Mouse (Mus musculus) lung, embryonic 14.5 days (tissue): Measurements from ENCODE around the gene Cux1. TPM values are rescaled to one million over a fixed set of nuclear protein-coding genes. Genes with fewer than 3 reads are reported as not detected.

Experiments used
- ATAC-seq: fragments of 200-750 bp; cut with Nextera tagmentation; 2 replicates; pipeline ENCODE4 v1.8.0; 2017; ENCODE audit warnings: mild to moderate bottlenecking, moderate TSS enrichment, moderate library complexity; ENCODE audit not compliant: insufficient read depth
- DNase-seq: peaks from one replicate; pipeline ENCODE4 v3.0.0-alpha.2; 2015
- H3K27ac ChIP-seq: fragments of 300-500 bp; sonication (generic); 2 replicates; pipeline ENCODE4 v1.5.1; 2014; ENCODE audit warnings: low read depth, mild to moderate bottlenecking, moderate library complexity
- H3K27me3 ChIP-seq: fragments of 300-500 bp; sonication (generic); 2 replicates; pipeline ENCODE4 v1.6.1; 2014; ENCODE audit warnings: low read length, control low read depth; ENCODE audit not compliant: insufficient read depth
- H3K36me3 ChIP-seq: fragments of 300-500 bp; sonication (generic); 2 replicates; pipeline ENCODE4 v1.6.1; 2014; ENCODE audit warnings: control low read depth; ENCODE audit not compliant: insufficient read depth
- H3K4me1 ChIP-seq: fragments of 300-500 bp; sonication (generic); 2 replicates; pipeline ENCODE4 v1.6.1; 2014; ENCODE audit warnings: antibody characterized with exemption, control low read depth; ENCODE audit not compliant: insufficient read depth
- H3K4me2 ChIP-seq: fragments of 300-500 bp; sonication (generic); 2 replicates; pipeline ENCODE4 v1.6.1; 2014; ENCODE audit warnings: mild to moderate bottlenecking
- H3K4me3 ChIP-seq: fragments of 300-500 bp; sonication (generic); 2 replicates; pipeline ENCODE4 v1.5.1; 2014; ENCODE audit warnings: low read depth, low read length
- H3K9ac ChIP-seq: fragments of 300-500 bp; sonication (generic); 2 replicates; pipeline ENCODE4 v1.6.1; 2014
- H3K9me3 ChIP-seq: fragments of 300-500 bp; sonication (generic); 2 replicates; pipeline ENCODE4 v1.6.1; 2016; ENCODE audit warnings: low read depth, low read length, control low read depth
- CTCF ChIP-seq: IDR thresholded peaks from 2 replicates; pipeline ENCODE4 v1.5.1; 2016; ENCODE audit warnings: antibody characterized with exemption, low read depth
- WGBS: fragments of 180-500 bp; shearing (Covaris S2); extraction: QIAGEN DNeasy Blood & Tissue Kit; methylation state at CpG from one replicate; pipeline ENCODE4 v1.1.7; 2014; 5-methylcytosine and 5-hydroxymethylcytosine counted together
- polyA plus RNA-seq: library from polyadenylated mRNA; unstranded; fragments of >200 nt; fragmentation: Nextera tagmentation; extraction: Ambion mirVana; gene quantifications from 2 replicates; pipeline ENCODE4 v1.2.1, GENCODE M21; 2014

Cux1 gene
- polyA plus RNA-seq, 1 experiment from 2014 or later = 104 TPM

DNA sequence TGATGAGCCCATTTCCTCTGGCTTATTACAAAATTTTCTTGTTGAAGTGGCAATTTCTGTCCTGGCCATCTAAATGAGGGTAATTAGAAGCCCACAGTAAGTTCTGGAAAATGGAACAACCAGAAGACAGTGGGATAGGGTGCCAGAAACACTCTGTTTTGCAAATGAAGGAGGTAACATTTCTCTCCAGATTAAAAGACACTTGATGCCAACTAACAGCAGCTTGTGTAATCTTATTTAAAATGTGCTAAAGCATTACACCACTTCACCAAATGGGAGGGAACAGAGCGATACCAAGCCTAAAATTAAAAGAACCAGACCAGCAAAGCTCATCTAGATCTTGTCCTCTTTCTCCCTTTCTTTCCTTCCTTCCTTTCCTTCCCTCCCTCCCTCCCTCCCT is 61.0 kb downstream of the Cux1 start:
- DNase-seq (no peak), ATAC-seq (no peak)
- H3K4me2 ChIP-seq = no peak overlapping the region
- peaks cover 12% of the 10 kb centered on the region for H3K4me1 ChIP-seq
- no peak for TF ChIP-seq CTCF
- no peaks in the 10 kb centered on the region for H3K36me3 ChIP-seq
- WGBS = 70% methylated on average over 1 of the region's 1 CpGs
- no peak overlapping the region for H3K9ac ChIP-seq
- H3K27ac ChIP-seq = no peak overlapping the region
- H3K27me3 ChIP-seq = no peaks in the 10 kb centered on the region
- no peaks in the 10 kb centered on the region for H3K9me3 ChIP-seq
- H3K4me3 ChIP-seq = no peak overlapping the region

- H3K4me2 ChIP-seq = no peak overlapping the region
- no peak for DNase-seq
- peaks cover 23% of the 10 kb centered on the region for H3K4me1 ChIP-seq
- 0 out of 2 replicates have a peak overlapping the region, but pooled peaks have one; percentile 1 for H3K27ac ChIP-seq
- H3K9me3 ChIP-seq = no peaks in the 10 kb centered on the region
- no peak overlapping the region for H3K9ac ChIP-seq
- no peak overlapping the region for H3K4me3 ChIP-seq
- ATAC-seq = no peak
- H3K36me3 ChIP-seq = no peaks in the 10 kb centered on the region
- WGBS = 20% methylated on average over 5 of the region's 5 CpGs
- no peak for TF ChIP-seq CTCF
- H3K27me3 ChIP-seq = no peaks in the 10 kb centered on the region
Measured at GRCm38 (mm10) chr5:136502491-136503086, 64.7 kb downstream of the Cux1 start.

GRCm38 (mm10) chr5:136500307-136500871 is 66.9 kb downstream of the Cux1 start:
- Histone ChIP-seq H3K4me2 (no peak overlapping the region), H3K9ac (no peak overlapping the region), H3K27me3 (no peaks in the 10 kb centered on the region), H3K9me3 (no peaks in the 10 kb centered on the region), H3K4me3 (no peak overlapping the region), H3K4me1 (peaks cover 23% of the 10 kb centered on the region), H3K36me3 (no peaks in the 10 kb centered on the region), H3K27ac (peak overlapping the region; percentile 36; the same call in 1 of the 2 replicates)
- WGBS = 42% methylated on average over 6 of the region's 6 CpGs
- no peak for TF ChIP-seq CTCF
- DNase-seq = peak; percentile 53
- no peak for ATAC-seq

GRCm38 (mm10) chr5:136499316-136499715 is 68.0 kb downstream of the Cux1 start:
- DNase-seq (no peak), ATAC-seq (no peak)
- no peak overlapping the region for H3K4me2 ChIP-seq
- no peaks in the 10 kb centered on the region for H3K27me3 ChIP-seq
- H3K4me1 ChIP-seq = peaks cover 23% of the 10 kb centered on the region
- no peak overlapping the region for H3K4me3 ChIP-seq
- WGBS = 75% methylated on average over 2 of the region's 2 CpGs
- no peak for TF ChIP-seq CTCF
- H3K9me3 ChIP-seq = no peaks in the 10 kb centered on the region
- H3K36me3 ChIP-seq = no peaks in the 10 kb centered on the region
- no peak overlapping the region for H3K27ac ChIP-seq
- no peak overlapping the region for H3K9ac ChIP-seq

GRCm38 (mm10) chr5:136498741-136499140 is 68.5 kb downstream of the Cux1 start:
- no peak for TF ChIP-seq CTCF
- Histone ChIP-seq H3K9me3 (no peaks in the 10 kb centered on the region), H3K36me3 (no peaks in the 10 kb centered on the region), H3K4me1 (peaks cover 23% of the 10 kb centered on the region), H3K27ac (no peak overlapping the region), H3K4me2 (no peak overlapping the region), H3K27me3 (no peaks in the 10 kb centered on the region), H3K4me3 (no peak overlapping the region), H3K9ac (no peak overlapping the region)
- no peak for DNase-seq
- no peak for ATAC-seq
- 77% methylated on average over 3 of the region's 3 CpGs for WGBS

- H3K4me1 ChIP-seq = peaks cover 15% of the 10 kb centered on the region
Measured at GRCm38 (mm10) chr5:136497301-136497700, 70.0 kb downstream of the Cux1 start.

DNA sequence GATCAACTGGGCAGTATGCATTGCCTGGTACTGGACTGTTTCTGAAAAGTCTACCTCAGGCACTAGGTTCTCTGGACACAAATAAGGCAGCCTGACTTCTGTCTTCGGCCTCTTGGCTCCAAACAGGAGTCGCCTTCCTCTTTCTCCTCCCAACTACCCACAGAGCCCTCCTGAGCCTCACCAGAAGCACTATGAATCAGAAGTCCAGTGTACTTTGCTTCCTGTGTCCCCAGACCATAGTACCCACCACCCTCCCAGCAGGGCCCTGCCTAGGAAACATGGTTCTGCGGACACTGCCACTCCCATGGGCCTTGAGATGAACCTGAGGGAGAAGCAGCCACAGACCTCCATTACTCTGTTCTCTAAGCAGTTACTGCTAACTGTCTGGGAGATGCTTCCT is 71.7 kb downstream of the Cux1 start:
- Histone ChIP-seq H3K4me1 (peaks cover 14% of the 10 kb centered on the region), H3K9me3 (no peaks in the 10 kb centered on the region), H3K36me3 (no peaks in the 10 kb centered on the region), H3K27ac (no peak overlapping the region), H3K27me3 (no peaks in the 10 kb centered on the region), H3K4me3 (no peak overlapping the region), H3K9ac (no peak overlapping the region), H3K4me2 (no peak overlapping the region)
- DNase-seq (no peak), ATAC-seq (no peak)
- no peak for TF ChIP-seq CTCF
- WGBS = 88% methylated on average over 3 of the region's 3 CpGs

More at GRCm38 (mm10) chr5:136497301-136497700, 70.0 kb downstream of the Cux1 start:
- no peaks in the 10 kb centered on the region for H3K27me3 ChIP-seq
- no peak for TF ChIP-seq CTCF
- no peak overlapping the region for H3K4me3 ChIP-seq
- no peaks in the 10 kb centered on the region for H3K9me3 ChIP-seq
- no peak for DNase-seq
- no peak overlapping the region for H3K9ac ChIP-seq
- no peak overlapping the region for H3K27ac ChIP-seq
- H3K4me2 ChIP-seq = no peak overlapping the region
- no peak for ATAC-seq
- 80% methylated on average over 2 of the region's 2 CpGs for WGBS
- no peaks in the 10 kb centered on the region for H3K36me3 ChIP-seq
